In the genomic region with DNA sequence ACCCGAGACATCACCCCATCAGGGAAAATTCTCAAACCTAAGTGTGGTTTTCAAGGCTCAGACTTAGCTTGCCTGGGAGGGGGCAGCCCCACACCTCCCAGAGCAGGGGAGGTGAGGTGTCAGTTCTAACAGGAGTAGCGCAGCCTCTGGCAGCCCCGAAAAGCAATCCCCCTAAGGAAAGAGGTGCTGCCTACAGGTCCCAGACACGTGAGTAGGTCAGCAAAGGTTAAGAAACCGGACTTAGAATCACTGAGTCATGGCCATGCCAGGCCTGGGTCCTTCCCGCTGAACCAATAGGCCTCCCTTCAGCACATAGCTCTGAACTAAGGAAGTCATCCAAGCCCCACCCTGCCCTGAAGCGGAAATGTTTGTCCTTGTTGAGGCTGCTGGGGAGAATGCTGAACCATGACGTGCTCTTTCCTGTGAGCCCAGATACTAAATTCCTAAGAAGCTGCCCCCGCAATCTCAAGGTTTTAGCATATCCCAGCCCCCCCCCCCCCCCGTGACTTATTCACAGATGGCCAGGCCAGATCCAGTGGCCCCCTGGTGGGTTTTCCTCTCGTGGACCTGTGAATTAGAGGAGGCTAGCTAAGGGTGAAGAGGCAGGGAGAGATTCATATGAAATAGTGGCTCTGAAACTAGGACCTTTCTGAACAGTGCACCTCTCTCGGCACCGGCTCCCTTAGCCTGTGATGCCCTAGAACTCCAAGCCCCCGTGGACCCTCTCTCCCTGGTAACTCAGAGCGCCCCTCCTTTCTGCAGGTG, we compare ENCODE assay signal across 8 mouse cellular contexts. TPM values are rescaled to one million over a fixed set of nuclear protein-coding genes. Genes with fewer than 3 reads are reported as not detected.
DNase-seq lines count a peak whose midpoint lies in the region; ATAC-seq lines count a peak whose summit lies in the region.

No protein-coding gene starts in this region.

- H3K27me3 ChIP-seq in forebrain, embryonic 13.5 days, result 0 out of 2 replicates have a peak, but pooled peaks cover 5% of the 10 kb centered on the region
- H3K27me3 ChIP-seq in limb, embryonic 10.5 days (ENCODE audit: low read depth, poor library complexity, severe bottlenecking), result peaks cover 10% of the 10 kb centered on the region
- 0 out of 2 replicates have a peak, but pooled peaks cover 3% of the 10 kb centered on the region for H3K27me3 ChIP-seq in midbrain, embryonic 11.5 days (ENCODE audit: control insufficient read depth, insufficient read depth, low read length)

- 0 out of 2 replicates have a peak overlapping the region, but pooled peaks have one; percentile 55 for H3K9ac ChIP-seq in forebrain, embryonic 13.5 days
- peak overlapping the region; percentile 41 for H3K9ac ChIP-seq in midbrain, embryonic 11.5 days (ENCODE audit: low read length)

- peaks cover 27% of the 10 kb centered on the region for H3K36me3 ChIP-seq in forebrain, embryonic 13.5 days (ENCODE audit: poor library complexity, severe bottlenecking)
- peaks cover 26% of the 10 kb centered on the region for H3K36me3 ChIP-seq in limb, embryonic 10.5 days
- no peaks in the 10 kb centered on the region; the same call in 1 of the 2 replicates for H3K36me3 ChIP-seq in midbrain, embryonic 11.5 days (ENCODE audit: control insufficient read depth, insufficient read depth, low read length)

- 54% methylated on average over 15 of the region's 15 CpGs for WGBS in forebrain, embryonic 13.5 days
- WGBS in limb, embryonic 10.5 days, result 41% methylated on average over 15 of the region's 15 CpGs
- WGBS in midbrain, embryonic 11.5 days, result 42% methylated on average over 15 of the region's 15 CpGs

- H3K4me2 ChIP-seq in forebrain, embryonic 13.5 days, result peak overlapping the region; percentile 39
- H3K4me2 ChIP-seq in midbrain, embryonic 11.5 days, result no peak overlapping the region

- peak overlapping the region; percentile 75 for H3K27ac ChIP-seq in forebrain, embryonic 13.5 days
- H3K27ac ChIP-seq in limb, embryonic 10.5 days, result peak overlapping the region; percentile 78
- peak overlapping the region; percentile 73 for H3K27ac ChIP-seq in midbrain, embryonic 11.5 days (ENCODE audit: low read depth, low read length)

- H3K4me1 ChIP-seq in forebrain, embryonic 13.5 days, result peaks cover 29% of the 10 kb centered on the region
- H3K4me1 ChIP-seq in limb, embryonic 10.5 days, result peaks cover 33% of the 10 kb centered on the region
- peaks cover 24% of the 10 kb centered on the region for H3K4me1 ChIP-seq in midbrain, embryonic 11.5 days (ENCODE audit: control insufficient read depth, insufficient read depth, low read length)

- no peak overlapping the region for H3K4me3 ChIP-seq in forebrain, embryonic 13.5 days
- peak overlapping the region; percentile 4; the same call in 1 of the 2 replicates for H3K4me3 ChIP-seq in limb, embryonic 10.5 days
- H3K4me3 ChIP-seq in midbrain, embryonic 11.5 days (ENCODE audit: low read depth, low read length), result no peak overlapping the region

- no peak for ATAC-seq in forebrain, embryonic 13.5 days
- ATAC-seq in midbrain, embryonic 11.5 days (ENCODE audit: low FRiP score), result peak; percentile 33

- peak; percentile 40 to 58 for DNase-seq in cerebellum, postnatal 25 days
- no peak for DNase-seq in cerebellum, adult 18-20 months
- peak; percentile 78 for DNase-seq in T-cell, adult 2 months (ENCODE audit: low spot score)
- DNase-seq in heart, postnatal 4 days, result peak; percentile 84
- no peak for DNase-seq in limb, embryonic 10.5 days (ENCODE audit: low spot score)
- DNase-seq in midbrain, embryonic 11.5 days (ENCODE audit: low spot score, missing footprints), result peak; percentile 94
- DNase-seq in testis, postnatal 10 days (ENCODE audit: low spot score), result peak; percentile 67

- H3K9me3 ChIP-seq in forebrain, embryonic 13.5 days (replicated peaks), result no peaks in the 10 kb centered on the region
- H3K9me3 ChIP-seq in limb, embryonic 10.5 days (replicated peaks), result no peaks in the 10 kb centered on the region
- H3K9me3 ChIP-seq in midbrain, embryonic 11.5 days (ENCODE audit: control insufficient read depth, low read length), result no peaks in the 10 kb centered on the region

RNA-seq across cellular contexts. Expression of a gene that starts 0.5 kb away (rescaled TPM):
- polyA plus RNA-seq in forebrain, embryonic 13.5 days (2015; fragmentation: Nextera tagmentation; extraction: Ambion mirVana), result 0.40 TPM in 1 of 2 replicates, not detected in the other
- not detected for total RNA-seq in heart, postnatal 4 days (2021)
- polyA plus RNA-seq in limb, embryonic 10.5 days (2016; fragmentation: Nextera tagmentation; extraction: Ambion mirVana), result not detected in 2 replicates
- polyA plus RNA-seq in midbrain, embryonic 11.5 days (2014; fragmentation: Nextera tagmentation; extraction: Ambion mirVana), result not detected in 2 replicates

RNA-seq across cellular contexts. Expression of a gene that starts 0.6 kb away (rescaled TPM):
- 3.1 and 3.9 TPM in 2 replicates for polyA plus RNA-seq in forebrain, embryonic 13.5 days (2015; fragmentation: Nextera tagmentation; extraction: Ambion mirVana)
- total RNA-seq in heart, postnatal 4 days (2021), result 1 to 10 TPM; 4.6 to 5.9 TPM
- polyA plus RNA-seq in limb, embryonic 10.5 days (2016; fragmentation: Nextera tagmentation; extraction: Ambion mirVana), result 5.5 and 5.9 TPM in 2 replicates
- 2.7 and 3.8 TPM in 2 replicates for polyA plus RNA-seq in midbrain, embryonic 11.5 days (2014; fragmentation: Nextera tagmentation; extraction: Ambion mirVana)

RNA-seq across cellular contexts. Expression of a gene that starts 7.7 kb away (rescaled TPM):
- 11.4 and 12.0 TPM in 2 replicates for polyA plus RNA-seq in forebrain, embryonic 13.5 days (2015; fragmentation: Nextera tagmentation; extraction: Ambion mirVana)
- 1 to 10 TPM; 5.0 to 5.8 TPM for total RNA-seq in heart, postnatal 4 days (2021)
- polyA plus RNA-seq in limb, embryonic 10.5 days (2016; fragmentation: Nextera tagmentation; extraction: Ambion mirVana), result 2.5 and 3.5 TPM in 2 replicates
- 28.0 and 32.8 TPM in 2 replicates for polyA plus RNA-seq in midbrain, embryonic 11.5 days (2014; fragmentation: Nextera tagmentation; extraction: Ambion mirVana)

RNA-seq across cellular contexts. Expression of a gene that starts 30.0 kb away (rescaled TPM):
- 667 and 710 TPM in 2 replicates for polyA plus RNA-seq in forebrain, embryonic 13.5 days (2015; fragmentation: Nextera tagmentation; extraction: Ambion mirVana)
- 100 to 1,000 TPM; 952 to 961 TPM for total RNA-seq in heart, postnatal 4 days (2021)
- 842 and 1,039 TPM in 2 replicates for polyA plus RNA-seq in limb, embryonic 10.5 days (2016; fragmentation: Nextera tagmentation; extraction: Ambion mirVana)
- polyA plus RNA-seq in midbrain, embryonic 11.5 days (2014; fragmentation: Nextera tagmentation; extraction: Ambion mirVana), result 780 and 794 TPM in 2 replicates

RNA-seq across cellular contexts. Expression of a gene that starts 30.2 kb away (rescaled TPM):
- polyA plus RNA-seq in forebrain, embryonic 13.5 days (2015; fragmentation: Nextera tagmentation; extraction: Ambion mirVana), result 4.0 and 5.8 TPM in 2 replicates
- total RNA-seq in heart, postnatal 4 days (2021), result 1 to 10 TPM; 4.0 to 5.0 TPM
- 8.4 and 9.0 TPM in 2 replicates for polyA plus RNA-seq in limb, embryonic 10.5 days (2016; fragmentation: Nextera tagmentation; extraction: Ambion mirVana)
- polyA plus RNA-seq in midbrain, embryonic 11.5 days (2014; fragmentation: Nextera tagmentation; extraction: Ambion mirVana), result 3.6 and 5.0 TPM in 2 replicates

Comparison
In these comparisons a context has a peak if more than half of its experiments do, and no peak if none do; other contexts are left out.
1. DNase-seq: peak in cerebellum, postnatal 25 days (2 of 2), T-cell, adult 2 months (single experiment), heart, postnatal 4 days (single experiment), midbrain, embryonic 11.5 days (single experiment) and testis, postnatal 10 days (single experiment); none in cerebellum, adult 18-20 months (0 of 2) and limb, embryonic 10.5 days (single experiment).
2. Peak in every context shown above with its lines, with median percentiles within 50 percentile points of each other: H3K27ac ChIP-seq.